Mouse (Mus musculus) intestine, embryonic 14.5 days (tissue): ENCODE results near the gene Gm5728. TPM values are rescaled to one million over a fixed set of nuclear protein-coding genes. Genes with fewer than 3 reads are reported as not detected.
"Not testable (repeated sequence)": the region's sequence is repeated elsewhere in the genome, so short reads cannot be mapped to it uniquely, and the experiment has no call there.

Experiments used
- ATAC-seq: fragments of 200-750 bp; cut with Nextera tagmentation; replicated peaks from 2 replicates; pipeline ENCODE4 v1.8.0; 2017; ENCODE audit warnings: low read depth, moderate number of reproducible peaks, moderate TSS enrichment, moderate library complexity; ENCODE audit not compliant: low FRiP score, low TSS enrichment
- DNase-seq: peaks from one replicate; pipeline ENCODE4 v3.0.0-alpha.2; 2018; ENCODE audit warnings: low spot score
- H3K27ac ChIP-seq: fragments of 300-500 bp; sonication (generic); 2 replicates; pipeline ENCODE4 v1.5.1; 2014; ENCODE audit warnings: low read depth, mild to moderate bottlenecking, control low read depth
- H3K27me3 ChIP-seq: fragments of 300-500 bp; sonication (generic); replicated peaks from 2 replicates; pipeline ENCODE4 v1.6.1; 2014; ENCODE audit warnings: low read length, control low read depth; ENCODE audit not compliant: control insufficient read depth, insufficient read depth
- H3K36me3 ChIP-seq: fragments of 300-500 bp; sonication (generic); 2 replicates; pipeline ENCODE4 v1.6.1; 2014; ENCODE audit warnings: low read length, control low read depth; ENCODE audit not compliant: control insufficient read depth, insufficient read depth
- H3K4me1 ChIP-seq: fragments of 300-500 bp; sonication (generic); replicated peaks from 2 replicates; pipeline ENCODE4 v1.6.1; 2014; ENCODE audit warnings: low read length, control low read depth, mixed read lengths; ENCODE audit not compliant: control insufficient read depth, insufficient read depth
- H3K4me2 ChIP-seq: fragments of 300-500 bp; sonication (generic); 2 replicates; pipeline ENCODE4 v1.6.1; 2014; ENCODE audit warnings: low read length
- H3K4me3 ChIP-seq: fragments of 300-500 bp; sonication (generic); 2 replicates; pipeline ENCODE4 v1.5.1; 2014; ENCODE audit warnings: low read depth, low read length, control low read depth, mixed read lengths
- H3K9ac ChIP-seq: fragments of 300-500 bp; sonication (generic); 2 replicates; pipeline ENCODE4 v1.6.1; 2014; ENCODE audit warnings: mild to moderate bottlenecking, low read length
- H3K9me3 ChIP-seq: fragments of 300-500 bp; sonication (generic); 2 replicates; pipeline ENCODE4 v1.6.1; 2016; ENCODE audit warnings: low read length, control low read depth; ENCODE audit not compliant: control insufficient read depth
- WGBS: fragments of 180-500 bp; shearing (Covaris S2); extraction: QIAGEN DNeasy Blood & Tissue Kit; methylation state at CpG from one replicate; pipeline ENCODE4 v1.1.7; 2014; 5-methylcytosine and 5-hydroxymethylcytosine counted together
- polyA plus RNA-seq: library from polyadenylated mRNA; unstranded; fragments of >200 nt; fragmentation: Nextera tagmentation; extraction: Ambion mirVana; gene quantifications from 2 replicates; pipeline ENCODE4 v1.2.1, GENCODE M21; 2014

Gene Gm5728
- not detected in 2 replicates for polyA plus RNA-seq

DNA sequence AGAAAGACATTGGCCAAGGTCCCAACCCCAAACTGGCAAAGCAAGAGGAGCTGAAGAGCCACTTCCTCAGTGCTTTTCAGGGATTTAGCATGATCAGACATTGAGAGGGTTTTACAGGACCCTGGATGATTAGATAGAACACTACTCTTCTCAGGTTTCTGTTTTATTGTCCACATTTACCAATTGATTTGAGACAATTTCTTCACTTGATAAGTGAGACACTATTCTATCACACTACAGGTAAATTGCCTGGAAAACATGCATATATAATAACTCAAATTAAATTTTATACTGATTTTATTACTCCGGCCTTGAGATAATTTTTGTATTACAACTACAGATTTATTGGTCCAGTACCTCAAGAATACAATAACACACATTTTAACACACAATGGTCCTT lies at the start of gene Gm5728:
TSS of gene Gm5728 (minus strand) at position 101 of the 400 bp plus-strand sequence.
- WGBS, result no CpG with 5 or more reads among the region's 1 CpGs

DNA sequence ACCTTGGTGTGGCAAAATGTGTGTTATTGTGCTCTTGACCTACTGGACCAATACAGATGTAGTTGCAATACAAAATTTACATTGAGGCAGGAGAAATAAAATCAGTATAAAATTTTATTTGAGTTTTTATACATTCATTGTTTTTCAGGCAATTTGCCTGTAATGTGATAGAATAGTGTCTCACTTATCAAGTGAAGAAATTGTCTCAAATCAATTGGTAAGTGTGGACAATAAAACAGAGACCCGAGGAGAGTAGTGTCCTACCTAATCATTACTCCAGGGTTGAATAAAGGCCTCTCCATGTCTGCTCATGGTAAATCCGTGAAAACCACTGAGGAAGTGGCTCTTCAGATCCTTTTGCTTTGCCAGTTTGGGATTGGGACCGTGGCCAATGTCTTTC lies 42.4 kb upstream of the Gm5728 start, which contains the start of gene Vmn1r100:
TSS of gene Vmn1r100 (plus strand) at position 301 of the 400 bp plus-strand sequence.
- not testable (repeated sequence) for H3K27ac ChIP-seq, H3K4me2 ChIP-seq, H3K36me3 ChIP-seq, DNase-seq, H3K9me3 ChIP-seq, H3K4me1 ChIP-seq, H3K4me3 ChIP-seq, H3K9ac ChIP-seq, H3K27me3 ChIP-seq, ATAC-seq
- WGBS, result no CpG with 5 or more reads among the region's 3 CpGs

More for the DNA sequence above, at the start of gene Gm5728:
- H3K4me1 ChIP-seq, H3K9ac ChIP-seq, H3K9me3 ChIP-seq, H3K4me3 ChIP-seq, ATAC-seq, H3K27ac ChIP-seq, H3K4me2 ChIP-seq, H3K36me3 ChIP-seq, H3K27me3 ChIP-seq, DNase-seq: not testable (repeated sequence)

GRCm38 (mm10) chr7:20333965-20334364 lies 41.2 kb downstream of the Gm5728 start, which contains the start of gene Gm4133:
Gm4133 (minus strand) TSS chr7:20334065.
- H3K27me3 ChIP-seq, H3K4me2 ChIP-seq, H3K27ac ChIP-seq, H3K9me3 ChIP-seq, H3K4me3 ChIP-seq, ATAC-seq, DNase-seq, H3K4me1 ChIP-seq, H3K9ac ChIP-seq, H3K36me3 ChIP-seq: not testable (repeated sequence)
- no CpG with 5 or more reads among the region's 2 CpGs for WGBS

Other genes with a start within 250 kb of the Gm5728 start
- gene Vmn1r93, start 236.3 kb downstream of the Gm5728 start, polyA plus RNA-seq, result not detected in 2 replicates
- not detected in 2 replicates for gene Vmn1r94, start 207.0 kb downstream of the Gm5728 start, polyA plus RNA-seq
- gene Vmn1r95, start 181.7 kb downstream of the Gm5728 start, polyA plus RNA-seq, result not detected in 2 replicates
- gene Gm6164, start 169.8 kb downstream of the Gm5728 start, polyA plus RNA-seq, result not detected in 2 replicates
- gene Gm4498, start 141.6 kb downstream of the Gm5728 start, polyA plus RNA-seq, result not detected in 2 replicates
- not detected in 2 replicates for gene Gm5890, start 112.6 kb downstream of the Gm5728 start, polyA plus RNA-seq
- gene Gm4133, start 41.3 kb downstream of the Gm5728 start, polyA plus RNA-seq, result not detected in 2 replicates
- gene Vmn1r100, start 42.5 kb upstream of the Gm5728 start, polyA plus RNA-seq, result not detected in 2 replicates
- gene Vmn1r101, start 67.2 kb upstream of the Gm5728 start, polyA plus RNA-seq, result not detected in 2 replicates
- not detected in 2 replicates for gene Gm10670, start 99.5 kb upstream of the Gm5728 start, polyA plus RNA-seq
- gene Vmn1r103, start 135.1 kb upstream of the Gm5728 start, polyA plus RNA-seq, result not detected in 2 replicates
- gene Vmn1r104, start 158.4 kb upstream of the Gm5728 start, polyA plus RNA-seq, result not detected in 2 replicates
- gene Gm5726, start 170.3 kb upstream of the Gm5728 start, polyA plus RNA-seq, result not detected in 2 replicates
- not detected in 2 replicates for gene Gm4141, start 200.8 kb upstream of the Gm5728 start, polyA plus RNA-seq
- not detected in 2 replicates for gene Gm4513, start 223.6 kb upstream of the Gm5728 start, polyA plus RNA-seq